Mouse (Mus musculus) lung, postnatal 10 days (tissue): ENCODE data around the gene Gsg1l.

Experiments used
- DNase-seq: peaks from one replicate; pipeline ENCODE4 v3.0.0; 2021

Gsg1l gene

GRCm38 (mm10) chr7:125933356-125934244, 148.6 kb downstream of the Gsg1l start:
- no peak for DNase-seq

DNA sequence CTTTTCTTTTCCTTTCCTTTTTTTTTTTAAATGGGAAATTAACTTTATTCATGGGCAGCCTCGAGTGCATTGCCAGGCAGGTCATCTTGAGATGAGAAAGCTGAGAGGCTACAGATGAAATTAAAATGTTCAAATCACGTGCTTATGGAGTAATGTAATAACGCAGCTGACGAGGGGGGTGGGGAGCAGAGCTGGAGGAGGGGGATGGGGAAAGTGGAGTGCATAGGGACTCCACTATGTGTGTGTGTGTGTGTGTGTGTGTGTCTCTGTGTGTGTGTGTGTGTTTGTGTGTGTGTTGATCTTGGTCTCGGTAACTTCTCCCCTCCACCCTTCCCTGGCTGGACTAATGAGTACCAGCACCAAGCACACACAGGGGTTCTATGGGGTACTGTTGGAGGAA, 150.6 kb downstream of the Gsg1l start:
- no peak for DNase-seq

GRCm38 (mm10) chr7:125924044-125924443, 158.2 kb downstream of the Gsg1l start:
- DNase-seq: no peak

- DNase-seq: no peak
These were observed 161.4 kb downstream of the Gsg1l start for GRCm38 (mm10) chr7:125920801-125921200.

DNA sequence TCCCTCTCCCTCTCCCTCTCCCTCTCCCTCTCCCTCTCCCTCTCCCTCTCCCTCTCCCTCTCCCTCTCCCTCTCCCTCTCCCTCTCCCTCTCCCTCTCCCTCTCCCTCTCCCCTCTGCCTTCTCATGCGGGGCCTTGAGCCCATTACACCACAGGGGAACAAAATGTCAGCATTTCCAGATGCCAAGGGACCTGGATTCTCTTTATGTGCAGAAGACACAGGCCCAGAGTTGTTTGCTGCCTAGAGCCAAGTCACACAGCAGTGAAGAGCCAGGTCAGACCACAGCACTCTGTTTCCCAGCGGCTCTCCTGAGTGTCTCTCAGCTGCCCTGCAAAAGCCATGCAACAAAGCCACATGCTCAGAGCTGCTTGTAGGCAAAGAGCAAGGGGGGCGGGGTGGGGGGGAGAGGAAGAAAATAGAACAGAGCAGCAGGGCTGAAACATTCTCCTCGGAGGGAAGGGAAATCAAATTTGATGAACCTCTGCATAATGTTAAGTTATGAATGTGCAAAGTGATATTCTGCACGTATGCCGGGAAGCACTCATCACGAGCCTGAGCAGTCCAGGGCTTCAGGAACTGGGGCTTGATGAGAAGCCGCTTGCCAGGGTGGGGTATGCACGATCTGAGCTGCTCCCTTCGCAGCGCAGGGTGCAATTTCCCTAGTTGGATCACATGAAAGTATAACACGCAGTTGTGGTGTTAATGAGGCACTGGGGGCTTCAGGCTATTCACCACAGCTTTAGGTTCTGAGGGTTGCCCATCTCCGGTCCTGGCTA, 181.6 kb downstream of the Gsg1l start:
- DNase-seq: no peak

- no peak for DNase-seq
These were observed 182.3 kb downstream of the Gsg1l start for GRCm38 (mm10) chr7:125899916-125900315.

DNA sequence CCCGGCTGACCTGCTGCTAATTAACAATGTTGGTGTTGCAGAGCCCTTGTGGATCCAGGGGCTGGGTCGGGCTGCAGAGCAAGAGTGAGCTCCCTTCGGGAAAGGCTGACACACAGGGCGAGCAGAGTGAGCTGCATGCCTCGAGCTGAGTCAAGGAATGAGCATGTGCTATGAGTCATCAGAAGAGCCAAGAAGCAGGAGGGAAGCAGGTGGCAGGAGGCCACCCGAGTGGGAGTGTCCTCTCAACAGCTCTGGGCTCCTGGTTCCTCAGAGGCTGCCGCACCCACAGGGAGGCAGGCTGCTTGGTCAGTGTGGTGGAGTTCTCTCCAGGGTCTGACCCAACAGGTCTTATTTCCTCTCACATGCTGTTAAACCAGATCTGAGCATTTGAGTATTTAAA, 183.2 kb downstream of the Gsg1l start:
- DNase-seq: peak; percentile 53

GRCm38 (mm10) chr7:125897059-125897458, 185.2 kb downstream of the Gsg1l start:
- no peak for DNase-seq

- no peak for DNase-seq
These were observed 188.6 kb downstream of the Gsg1l start for GRCm38 (mm10) chr7:125893621-125894020.

- DNase-seq: peak; percentile 71
These were observed 193.8 kb downstream of the Gsg1l start for GRCm38 (mm10) chr7:125888373-125888772.

DNA sequence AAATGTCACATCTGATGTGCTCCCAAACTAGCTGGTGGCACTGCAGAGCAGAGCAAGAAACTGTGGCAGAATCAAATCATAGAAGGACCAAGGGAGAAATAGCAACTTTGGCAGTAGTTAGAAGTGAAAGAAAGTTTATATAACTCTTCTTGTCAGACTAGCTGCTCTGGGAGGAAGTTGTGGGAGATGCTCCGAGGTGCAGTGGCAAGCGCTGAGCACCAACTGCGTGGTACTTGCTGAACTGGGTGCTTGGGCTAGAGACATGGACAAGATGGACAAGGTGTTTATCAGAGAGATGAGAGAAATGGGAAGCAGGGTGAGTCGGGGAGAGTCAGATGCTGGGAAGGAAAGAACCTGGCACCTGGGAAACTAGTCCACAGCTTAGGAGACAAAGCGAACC, 194.4 kb downstream of the Gsg1l start:
- no peak for DNase-seq

- DNase-seq: peak; percentile 68
These were observed 195.1 kb downstream of the Gsg1l start for GRCm38 (mm10) chr7:125887124-125887523.

- DNase-seq: no peak
These were observed 196.0 kb downstream of the Gsg1l start for GRCm38 (mm10) chr7:125886116-125886680.

DNA sequence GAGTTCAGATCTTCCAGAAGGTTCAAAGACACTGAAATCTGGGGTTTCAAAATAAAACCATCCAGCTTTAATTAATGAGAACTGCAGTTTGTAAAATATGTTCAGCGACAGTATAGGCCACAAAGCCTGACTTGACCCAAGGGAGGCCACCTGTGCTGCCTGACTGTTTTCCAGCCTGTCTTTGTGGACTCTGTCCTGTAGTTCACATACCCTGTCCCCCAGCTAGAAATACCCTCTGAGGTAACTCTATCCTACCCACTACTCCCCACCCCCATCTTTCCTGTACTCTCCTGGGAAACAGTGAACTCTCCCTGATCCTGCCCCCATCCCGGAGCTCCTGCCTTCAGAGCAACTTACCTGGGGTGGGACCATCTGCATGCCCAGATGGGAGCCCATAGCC, 199.0 kb downstream of the Gsg1l start:
- no peak for DNase-seq

GRCm38 (mm10) chr7:125878040-125878439, 204.2 kb downstream of the Gsg1l start:
- peak; percentile 23 for DNase-seq

GRCm38 (mm10) chr7:125873971-125874495, 208.2 kb downstream of the Gsg1l start:
- DNase-seq: peak; percentile 39

DNA sequence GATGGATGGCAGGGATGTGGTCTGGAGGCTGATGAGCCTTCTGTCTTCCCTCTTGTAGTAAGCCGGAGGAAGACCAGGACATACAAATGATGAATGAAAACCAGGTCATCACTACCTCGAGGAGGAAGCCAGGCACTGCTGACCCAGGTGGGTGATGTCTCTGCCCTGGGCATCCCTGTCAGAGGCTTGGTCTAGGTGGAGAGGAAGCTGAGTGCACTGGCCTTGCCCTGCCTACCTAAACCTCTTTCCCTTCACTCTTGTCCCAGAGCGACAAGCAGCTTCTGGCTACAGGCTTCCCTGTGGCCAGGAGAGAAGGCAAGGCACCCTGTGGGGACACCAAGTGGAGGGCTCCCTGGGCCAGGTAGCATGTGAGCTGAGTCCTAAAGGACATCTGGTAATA, 209.3 kb downstream of the Gsg1l start:
- DNase-seq: no peak

DNA sequence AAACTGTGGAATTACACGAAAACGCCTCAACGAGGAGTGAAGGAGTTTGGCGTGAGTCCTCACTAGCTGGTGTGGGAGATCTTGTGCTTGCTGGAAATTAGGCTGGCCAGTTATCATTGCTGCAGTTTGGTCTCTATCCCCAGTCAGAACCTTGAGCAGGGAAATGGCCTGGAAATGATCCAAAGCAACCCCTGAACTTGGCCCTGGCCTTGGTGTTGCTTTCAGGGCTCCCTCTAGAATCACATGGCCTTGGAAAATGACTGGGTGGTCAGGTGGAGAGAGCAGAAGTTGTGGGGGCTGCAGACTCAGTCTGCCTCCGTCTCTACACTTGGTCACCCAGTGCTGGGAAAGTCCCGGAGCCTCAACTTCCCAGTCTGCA, 210.0 kb downstream of the Gsg1l start:
- no peak for DNase-seq

DNA sequence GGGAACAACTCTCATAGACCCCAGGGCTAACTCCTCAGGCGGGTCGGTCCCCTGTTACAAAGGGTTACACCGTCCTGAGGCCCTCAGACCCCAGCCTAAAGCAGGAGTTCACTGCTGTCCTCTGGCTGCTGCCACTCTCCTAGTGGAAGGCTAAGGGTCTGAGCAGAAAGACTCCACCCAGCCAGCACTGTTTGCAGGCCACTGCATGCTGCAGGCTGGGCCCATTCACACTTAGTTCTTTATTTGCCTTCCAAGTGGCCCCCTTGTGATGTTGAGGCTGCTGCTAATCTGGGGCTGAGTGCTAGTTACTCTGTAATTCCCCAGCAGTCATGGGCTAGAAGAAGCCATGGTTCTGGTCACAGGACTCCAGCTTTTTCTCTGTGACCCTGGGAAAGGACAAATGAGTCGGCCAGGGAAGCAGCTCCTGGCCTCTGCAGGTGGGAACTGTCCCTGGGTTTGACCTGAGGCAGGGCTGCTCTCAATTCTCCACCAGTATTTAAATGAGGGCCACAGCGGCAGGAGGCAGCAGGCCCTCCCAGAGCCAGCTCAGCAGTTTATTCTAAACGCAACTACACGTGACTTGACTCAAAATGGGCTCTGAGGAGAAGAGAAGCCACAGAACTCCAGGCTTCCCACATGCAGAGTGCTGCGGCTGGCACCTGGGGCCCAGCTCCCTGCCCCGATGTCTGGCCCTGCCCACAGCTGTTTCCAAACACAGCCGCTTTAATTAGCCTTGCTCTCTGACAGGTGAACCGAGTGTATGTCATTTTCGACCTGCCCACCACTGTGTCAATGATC, 210.6 kb downstream of the Gsg1l start:
- DNase-seq: no peak

- peak; percentile 47 for DNase-seq
These were observed 213.6 kb downstream of the Gsg1l start for GRCm38 (mm10) chr7:125868570-125868969.

GRCm38 (mm10) chr7:125865234-125865633, 217.0 kb downstream of the Gsg1l start:
- no peak for DNase-seq

DNA sequence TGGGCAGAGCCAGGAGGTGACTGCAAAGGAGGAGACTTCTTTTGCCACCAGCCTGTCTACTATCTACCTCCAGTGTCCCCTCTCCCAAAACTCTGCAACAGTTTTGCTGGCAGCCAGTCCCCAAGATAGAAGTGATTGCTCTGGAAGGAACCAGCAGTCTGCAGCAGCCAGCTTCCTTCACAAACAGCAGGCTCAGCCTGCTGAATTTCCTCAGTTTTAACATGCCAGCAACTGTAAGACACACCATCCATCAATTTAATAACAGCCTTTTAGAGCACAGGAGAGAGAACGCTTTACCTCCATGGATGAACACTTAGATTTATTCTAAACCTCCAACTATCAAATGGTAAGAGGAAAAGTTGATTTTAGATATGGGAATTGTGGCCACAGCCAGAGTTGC, 218.2 kb downstream of the Gsg1l start:
- DNase-seq: peak; percentile 25

GRCm38 (mm10) chr7:125860421-125860820, 221.8 kb downstream of the Gsg1l start:
- no peak for DNase-seq
